Mouse (Mus musculus): ENCODE results near the gene Mab21l3. TPM values are rescaled to one million over a fixed set of nuclear protein-coding genes. Genes with fewer than 3 reads are reported as not detected.

Mab21l3 gene
- total RNA-seq, 2 experiments from 2014 or later: 1.0 to 1.1 TPM

- DNase-seq (ENCODE audit: low spot score in 2 of 2): no peak
Observed at GRCm38 (mm10) chr3:101804331-101804730, 44.4 kb downstream of the Mab21l3 start.

GRCm38 (mm10) chr3:101803764-101804163, 45.0 kb downstream of the Mab21l3 start:
- no peak for DNase-seq (ENCODE audit: low spot score in 2 of 2)

GRCm38 (mm10) chr3:101802746-101803145, 46.0 kb downstream of the Mab21l3 start:
- DNase-seq (ENCODE audit: low spot score in 2 of 2): no peak

GRCm38 (mm10) chr3:101800596-101801018, 48.2 kb downstream of the Mab21l3 start:
- no peak for DNase-seq (ENCODE audit: low spot score in 2 of 2)

- DNase-seq (ENCODE audit: low spot score in 2 of 2): no peak
Observed at GRCm38 (mm10) chr3:101799852-101800595, 48.7 kb downstream of the Mab21l3 start.

- no peak for DNase-seq (ENCODE audit: low spot score in 2 of 2)
Observed at GRCm38 (mm10) chr3:101797830-101798709, 50.7 kb downstream of the Mab21l3 start.

- no peak for DNase-seq (ENCODE audit: low spot score in 2 of 2)
Observed at GRCm38 (mm10) chr3:101796212-101796611, 52.5 kb downstream of the Mab21l3 start.

GRCm38 (mm10) chr3:101795387-101796039, 53.2 kb downstream of the Mab21l3 start:
- no peak for DNase-seq (ENCODE audit: low spot score in 2 of 2)

- DNase-seq (ENCODE audit: low spot score in 2 of 2): no peak
Observed at GRCm38 (mm10) chr3:101794666-101795065, 54.1 kb downstream of the Mab21l3 start.

GRCm38 (mm10) chr3:101794026-101794425, 54.7 kb downstream of the Mab21l3 start:
- no peak for DNase-seq (ENCODE audit: low spot score in 2 of 2)

GRCm38 (mm10) chr3:101792191-101792590, 56.6 kb downstream of the Mab21l3 start:
- no peak for DNase-seq (ENCODE audit: low spot score in 2 of 2)

GRCm38 (mm10) chr3:101784768-101785424, 63.9 kb downstream of the Mab21l3 start:
- DNase-seq (ENCODE audit: low spot score in 2 of 2): no peak

GRCm38 (mm10) chr3:101783793-101784192, 65.0 kb downstream of the Mab21l3 start:
- no peak for DNase-seq (ENCODE audit: low spot score in 2 of 2)

GRCm38 (mm10) chr3:101780874-101781483, 67.8 kb downstream of the Mab21l3 start:
- DNase-seq (ENCODE audit: low spot score in 2 of 2): no peak

- DNase-seq (ENCODE audit: low spot score in 2 of 2): no peak
Observed at GRCm38 (mm10) chr3:101778896-101779665, 69.7 kb downstream of the Mab21l3 start.

- DNase-seq (ENCODE audit: low spot score in 2 of 2): no peak
Observed at GRCm38 (mm10) chr3:101775732-101776131, 73.0 kb downstream of the Mab21l3 start.

GRCm38 (mm10) chr3:101770540-101770939, 78.2 kb downstream of the Mab21l3 start:
- no peak for DNase-seq (ENCODE audit: low spot score in 2 of 2)

GRCm38 (mm10) chr3:101763566-101763965, 85.2 kb downstream of the Mab21l3 start:
- DNase-seq (ENCODE audit: low spot score in 2 of 2): no peak

All from adrenal gland, postnatal 4 days (tissue).